Mouse (Mus musculus) ES-Bruce4 (cell line): ENCODE measurements around the gene Atg10.

Source experiments
- CTCF ChIP-seq: IDR thresholded peaks from one replicate; pipeline ENCODE4 v1.8.1; 2011; ENCODE audit warnings: low read depth, low read length
- POLR2A ChIP-seq: IDR thresholded peaks from one replicate; pipeline ENCODE4 v1.8.1; 2011; ENCODE audit warnings: low read length; ENCODE audit not compliant: insufficient read depth

- TF ChIP-seq CTCF (peak; percentile 25), POLR2A (no peak)
These were observed 184.5 kb downstream of the Atg10 start for GRCm38 (mm10) chr13:91039201-91039807.
